Mouse (Mus musculus): ENCODE data around the gene Plekhm3.

The Plekhm3 gene

GRCm38 (mm10) chr1:64831552-64831951 lies 125.1 kb downstream of the Plekhm3 start:
- DNase-seq (ENCODE audit: low read depth in 2 of 2, low spot score in 2 of 2), result no peak

DNA sequence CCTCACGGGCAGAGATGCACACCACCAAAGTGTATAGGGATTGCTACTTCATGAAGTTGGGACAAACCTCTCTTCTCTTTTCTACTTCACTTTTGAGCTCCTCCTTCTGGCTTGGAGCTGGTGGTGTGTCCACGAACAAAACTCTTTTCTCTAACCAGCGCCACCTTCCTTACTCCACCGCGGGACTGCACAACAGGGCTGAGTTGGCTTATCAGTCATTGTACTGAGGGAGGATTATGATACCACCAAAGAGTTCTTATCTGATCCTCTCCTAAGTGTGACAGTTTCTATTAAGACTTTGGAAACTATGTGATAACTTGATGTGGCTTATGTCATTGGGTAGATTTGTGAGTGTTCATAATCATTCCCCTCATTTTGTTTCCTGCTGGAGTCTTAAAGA lies 129.2 kb downstream of the Plekhm3 start:
- no peak for DNase-seq (ENCODE audit: low read depth in 2 of 2, low spot score in 2 of 2)

- no peak for DNase-seq (ENCODE audit: low read depth in 2 of 2, low spot score in 2 of 2)
Measured at GRCm38 (mm10) chr1:64826348-64827103, 130.1 kb downstream of the Plekhm3 start.

DNA sequence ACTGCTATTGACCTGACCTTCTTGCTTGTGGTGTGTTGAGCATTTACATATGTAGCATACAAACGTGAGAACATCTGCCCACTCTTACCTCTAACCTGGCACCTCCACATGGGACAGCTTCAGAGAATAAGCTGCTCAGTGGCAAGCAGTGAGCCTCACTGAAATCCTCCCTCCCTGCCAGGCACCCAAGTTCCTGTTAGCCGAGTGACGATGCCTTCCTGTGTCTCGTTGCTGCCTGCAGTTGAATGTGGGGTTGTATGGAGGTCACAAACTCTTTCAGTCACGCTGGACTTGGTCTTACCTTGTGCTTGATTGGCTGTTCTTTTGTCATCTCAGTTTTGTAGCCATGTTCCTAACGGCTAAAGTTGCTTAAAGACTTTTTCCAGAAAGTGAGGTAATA lies 133.1 kb downstream of the Plekhm3 start:
- DNase-seq (ENCODE audit: low read depth in 2 of 2, low spot score in 2 of 2), result no peak

- no peak for DNase-seq (ENCODE audit: low read depth in 2 of 2, low spot score in 2 of 2)
Measured at GRCm38 (mm10) chr1:64817709-64818108, 138.9 kb downstream of the Plekhm3 start.

DNA sequence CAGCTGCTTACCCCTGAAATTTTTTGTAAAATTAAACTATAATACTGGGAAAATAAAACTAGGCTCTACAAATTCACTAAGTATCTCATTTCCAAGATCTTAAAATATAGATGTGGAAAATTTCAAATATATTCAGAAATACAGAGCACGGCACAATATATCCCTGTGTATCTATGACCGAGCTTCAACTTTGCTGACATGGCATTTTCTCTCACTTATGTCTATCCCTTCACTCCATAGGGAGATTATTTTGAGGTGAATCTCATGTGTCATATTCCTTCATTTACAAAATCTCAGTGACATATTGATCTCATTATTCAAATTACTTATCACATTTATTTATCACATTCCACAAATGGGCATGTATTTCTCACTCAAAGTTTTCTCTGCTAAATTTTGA lies 143.4 kb downstream of the Plekhm3 start:
- DNase-seq (ENCODE audit: low read depth in 2 of 2, low spot score in 2 of 2), result no peak

GRCm38 (mm10) chr1:64811956-64812355 lies 144.7 kb downstream of the Plekhm3 start:
- no peak for DNase-seq (ENCODE audit: low read depth in 2 of 2, low spot score in 2 of 2)

DNA sequence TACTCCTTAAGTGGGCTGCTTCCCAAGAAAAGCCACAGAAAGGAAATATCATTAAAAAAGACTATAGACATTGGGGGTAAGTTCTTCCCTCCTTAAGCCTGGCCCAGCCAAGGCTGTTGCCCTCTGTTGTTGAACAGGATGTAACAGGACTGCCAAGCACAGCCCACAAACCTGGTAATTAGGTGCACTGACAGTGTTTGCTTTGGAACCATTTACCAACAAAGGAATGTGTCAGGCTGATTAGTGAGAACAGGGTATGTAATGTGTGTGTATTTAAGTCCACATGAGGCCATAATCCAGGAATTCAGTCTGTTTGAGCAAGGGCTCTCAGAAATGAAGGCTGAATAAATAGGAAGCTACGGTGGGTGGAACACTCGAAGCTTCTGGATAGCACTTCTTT lies 147.5 kb downstream of the Plekhm3 start:
- no peak for DNase-seq (ENCODE audit: low read depth in 2 of 2, low spot score in 2 of 2)

DNA sequence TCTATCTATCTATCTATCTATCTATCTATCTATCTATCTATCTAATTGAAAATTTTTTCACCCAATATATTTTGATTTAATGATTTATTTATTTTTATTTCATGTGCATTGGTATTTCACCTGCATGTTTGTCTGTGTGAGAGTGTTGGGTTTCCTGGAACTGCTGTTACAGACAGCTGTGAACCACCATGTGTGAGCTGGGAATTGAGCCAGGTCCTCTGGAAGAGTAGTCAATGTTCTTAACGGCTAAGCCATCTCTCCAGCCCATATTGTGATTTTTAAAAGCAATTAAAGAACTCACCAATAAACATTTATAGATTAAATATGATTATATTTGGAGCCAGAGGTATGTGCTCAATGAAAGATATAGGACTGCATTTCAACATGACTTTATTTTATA lies 148.9 kb downstream of the Plekhm3 start:
- no peak for DNase-seq (ENCODE audit: low read depth in 2 of 2, low spot score in 2 of 2)

DNA sequence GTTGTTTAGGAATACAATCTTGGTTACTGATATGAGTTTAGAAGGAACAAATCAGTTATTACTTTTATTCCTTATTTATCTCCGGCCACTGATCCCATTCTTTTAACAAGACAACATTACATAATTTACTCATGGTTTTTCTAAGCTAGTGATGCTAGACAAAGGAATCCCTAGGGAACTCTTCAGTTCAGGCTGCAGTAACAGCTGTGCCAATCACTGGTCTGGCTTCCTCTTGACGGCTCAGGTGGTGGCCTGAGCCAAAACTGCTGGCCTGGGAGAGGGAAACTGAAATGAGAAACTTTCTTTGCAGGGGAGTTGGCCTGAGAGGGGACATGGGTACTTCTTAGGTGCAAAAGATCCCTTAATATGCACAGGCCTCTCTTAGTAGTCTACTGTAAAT lies 151.4 kb downstream of the Plekhm3 start:
- DNase-seq (ENCODE audit: low read depth in 2 of 2, low spot score in 2 of 2), result no peak

DNA sequence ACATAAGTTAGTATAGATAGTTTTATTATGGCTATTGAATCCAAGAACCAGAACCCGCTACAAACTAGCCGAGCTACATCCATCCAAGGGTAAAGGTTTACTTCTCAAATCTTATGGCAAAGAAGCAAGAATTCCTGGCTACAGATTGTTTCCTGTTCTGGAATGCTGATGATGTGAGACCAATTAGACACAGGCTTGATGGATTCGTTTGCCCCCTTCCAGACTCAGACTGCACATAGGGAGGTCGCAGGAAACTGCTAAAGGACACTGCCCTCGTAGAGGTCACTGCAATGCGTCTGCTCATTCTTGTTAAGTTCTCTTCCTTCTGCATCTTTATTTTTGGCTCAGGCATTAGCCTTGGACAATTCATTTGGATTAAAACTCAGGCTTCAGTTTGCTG lies 154.0 kb downstream of the Plekhm3 start:
- no peak for DNase-seq (ENCODE audit: low read depth in 2 of 2, low spot score in 2 of 2)

GRCm38 (mm10) chr1:64797621-64798020 lies 159.0 kb downstream of the Plekhm3 start:
- no peak for DNase-seq (ENCODE audit: low read depth in 2 of 2, low spot score in 2 of 2)

- DNase-seq (ENCODE audit: low read depth in 2 of 2, low spot score in 2 of 2), result no peak
Measured at GRCm38 (mm10) chr1:64796867-64797582, 159.6 kb downstream of the Plekhm3 start.

DNA sequence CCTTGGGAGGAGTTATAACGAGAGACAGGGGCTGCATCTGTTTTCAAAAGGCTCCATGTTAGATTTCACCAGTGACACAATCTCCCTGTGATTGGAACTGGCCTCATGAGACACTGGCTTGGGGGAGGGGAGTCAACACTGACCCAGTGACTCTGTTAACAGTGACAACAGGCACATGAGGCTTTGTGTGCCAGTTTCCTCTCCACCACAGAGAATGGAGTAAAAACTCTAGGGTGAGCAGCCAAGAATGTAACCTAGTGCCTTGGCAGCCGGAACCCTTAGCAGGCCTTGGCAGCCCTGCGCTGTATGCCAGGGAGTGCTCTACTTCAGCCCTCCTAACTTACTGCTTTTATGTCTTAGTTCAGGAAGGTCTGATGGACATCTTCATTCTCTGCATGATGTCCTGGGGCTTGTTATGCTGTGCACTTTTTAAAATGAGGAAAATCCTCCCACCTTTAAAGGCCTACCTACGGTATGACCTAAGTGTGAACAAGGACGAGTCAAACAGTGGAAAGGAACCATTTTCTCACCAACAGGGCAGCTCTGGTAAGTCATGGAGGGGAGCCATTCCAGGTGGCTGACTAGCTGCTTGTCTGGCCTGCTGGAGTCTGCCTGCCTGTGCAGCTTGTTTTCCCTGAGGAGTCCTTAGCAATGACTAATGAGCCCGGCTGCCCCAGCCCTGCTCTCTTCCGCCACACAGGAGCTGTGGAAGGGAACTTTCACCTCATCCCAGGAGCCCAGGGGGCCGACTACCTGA lies 161.2 kb downstream of the Plekhm3 start:
- no peak for DNase-seq (ENCODE audit: low read depth in 2 of 2, low spot score in 2 of 2)

- no peak for DNase-seq (ENCODE audit: low read depth in 2 of 2, low spot score in 2 of 2)
Measured at GRCm38 (mm10) chr1:64794096-64794495, 162.5 kb downstream of the Plekhm3 start.

DNA sequence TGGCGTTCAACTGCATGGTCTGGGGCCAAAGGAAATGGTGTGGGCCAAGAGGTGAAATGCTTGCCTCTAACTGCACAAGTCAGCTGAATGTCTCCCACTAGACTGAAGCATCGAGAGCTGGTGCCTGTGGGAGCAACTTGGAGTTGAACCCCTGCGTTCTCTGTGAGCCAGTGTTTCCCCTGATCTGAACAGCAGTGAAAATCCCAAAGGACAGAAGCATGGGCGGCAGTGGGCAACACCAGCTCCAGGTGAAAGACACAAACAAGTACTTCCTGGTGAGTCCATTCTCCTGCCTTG lies 163.4 kb downstream of the Plekhm3 start:
- no peak for DNase-seq (ENCODE audit: low read depth in 2 of 2, low spot score in 2 of 2)

GRCm38 (mm10) chr1:64792521-64793233 lies 163.9 kb downstream of the Plekhm3 start:
- DNase-seq (ENCODE audit: low read depth in 2 of 2, low spot score in 2 of 2), result no peak

- DNase-seq (ENCODE audit: low read depth in 2 of 2, low spot score in 2 of 2), result no peak
Measured at GRCm38 (mm10) chr1:64791826-64792225, 164.8 kb downstream of the Plekhm3 start.

- DNase-seq (ENCODE audit: low read depth in 2 of 2, low spot score in 2 of 2), result no peak
Measured at GRCm38 (mm10) chr1:64790806-64791790, 165.5 kb downstream of the Plekhm3 start.

Data from CD8-positive naive resting alpha-beta T cell, adult 2 months (primary cell).